Mouse (Mus musculus) 416B (cell line): ENCODE results near the gene 2010003K11Rik.

Experiments
- DNase-seq: peaks from one replicate; pipeline ENCODE4 v3.0.0; 2011; ENCODE audit warnings: low read depth

2010003K11Rik gene

GRCm38 (mm10) chr19:4498062-4498933, at the start of gene 2010003K11Rik:
2010003K11Rik (minus strand) TSS chr19:4498583.
- no peak for DNase-seq

- DNase-seq = no peak
Measured at GRCm38 (mm10) chr19:4547801-4548200, 49.4 kb upstream of the 2010003K11Rik start.

- no peak for DNase-seq
Measured at GRCm38 (mm10) chr19:4545841-4546240, 47.5 kb upstream of the 2010003K11Rik start.

- DNase-seq = no peak
Measured at GRCm38 (mm10) chr19:4545091-4545490, 46.7 kb upstream of the 2010003K11Rik start.

GRCm38 (mm10) chr19:4542081-4542480, 43.7 kb upstream of the 2010003K11Rik start:
- DNase-seq = no peak

- DNase-seq = no peak
Measured at GRCm38 (mm10) chr19:4540992-4541391, 42.6 kb upstream of the 2010003K11Rik start.

GRCm38 (mm10) chr19:4540263-4540662, 41.9 kb upstream of the 2010003K11Rik start:
- DNase-seq = peak; percentile 13

- peak; percentile 26 for DNase-seq
Measured at GRCm38 (mm10) chr19:4536606-4537005, 38.2 kb upstream of the 2010003K11Rik start.

- DNase-seq = no peak
Measured at GRCm38 (mm10) chr19:4535922-4536321, 37.5 kb upstream of the 2010003K11Rik start.

- DNase-seq = no peak
Measured at GRCm38 (mm10) chr19:4534646-4535045, 36.3 kb upstream of the 2010003K11Rik start.

GRCm38 (mm10) chr19:4521426-4522050, 23.2 kb upstream of the 2010003K11Rik start:
- DNase-seq = no peak

- DNase-seq = peak; percentile 24
Measured at GRCm38 (mm10) chr19:4517483-4517882, 19.1 kb upstream of the 2010003K11Rik start.

GRCm38 (mm10) chr19:4516288-4516687, 17.9 kb upstream of the 2010003K11Rik start:
- no peak for DNase-seq

- DNase-seq = no peak
Measured at GRCm38 (mm10) chr19:4515746-4516145, 17.4 kb upstream of the 2010003K11Rik start.

GRCm38 (mm10) chr19:4513236-4513858, 15.0 kb upstream of the 2010003K11Rik start:
- DNase-seq = no peak

- DNase-seq = no peak
Measured at GRCm38 (mm10) chr19:4511116-4511841, 12.9 kb upstream of the 2010003K11Rik start.

- peak; percentile 100 for DNase-seq
Measured at GRCm38 (mm10) chr19:4509986-4510963, 11.9 kb upstream of the 2010003K11Rik start, which contains the start of gene Pcx. Pcx (plus strand) TSS chr19:4510472.

GRCm38 (mm10) chr19:4507746-4508145, 9.4 kb upstream of the 2010003K11Rik start:
- DNase-seq = no peak

GRCm38 (mm10) chr19:4504830-4505229, 6.4 kb upstream of the 2010003K11Rik start:
- DNase-seq = no peak

- no peak for DNase-seq
Measured at GRCm38 (mm10) chr19:4502701-4503100, 4.3 kb upstream of the 2010003K11Rik start.
